Mouse (Mus musculus): ENCODE results near the gene Cend1. TPM values are rescaled to one million over a fixed set of nuclear protein-coding genes. Genes with fewer than 3 reads are reported as not detected.

Gene Cend1
- polyA plus RNA-seq, 1 experiment, result not detected

- no peak for TF ChIP-seq GATA1 (IDR thresholded peaks at IDR 0.05; ENCODE audit: low read length)
Measured at GRCm38 (mm10) chr7:141429840-141430584, 721 bp upstream of the Cend1 start.

GRCm38 (mm10) chr7:141428701-141429100 lies 590 bp downstream of the Cend1 start:
- TF ChIP-seq GATA1 (IDR thresholded peaks at IDR 0.05; ENCODE audit: low read length), result no peak

- TF ChIP-seq GATA1 (IDR thresholded peaks at IDR 0.05; ENCODE audit: low read length), result no peak
Measured at GRCm38 (mm10) chr7:141426948-141427730, 2.2 kb downstream of the Cend1 start.

GRCm38 (mm10) chr7:141423811-141424210 lies 5.5 kb downstream of the Cend1 start:
- TF ChIP-seq GATA1 (IDR thresholded peaks at IDR 0.05; ENCODE audit: low read length), result no peak

- no peak for TF ChIP-seq GATA1 (IDR thresholded peaks at IDR 0.05; ENCODE audit: low read length)
Measured at GRCm38 (mm10) chr7:141420030-141420702, 9.1 kb downstream of the Cend1 start.

- TF ChIP-seq GATA1 (IDR thresholded peaks at IDR 0.05; ENCODE audit: low read length), result no peak
Measured at GRCm38 (mm10) chr7:141418970-141419369, 10.3 kb downstream of the Cend1 start.

GRCm38 (mm10) chr7:141417731-141418681 lies 11.3 kb downstream of the Cend1 start:
- TF ChIP-seq GATA1 (IDR thresholded peaks at IDR 0.05; ENCODE audit: low read length), result no peak

- TF ChIP-seq GATA1 (IDR thresholded peaks at IDR 0.05; ENCODE audit: low read length), result no peak
Measured at GRCm38 (mm10) chr7:141416144-141416841, 13.0 kb downstream of the Cend1 start.

DNA sequence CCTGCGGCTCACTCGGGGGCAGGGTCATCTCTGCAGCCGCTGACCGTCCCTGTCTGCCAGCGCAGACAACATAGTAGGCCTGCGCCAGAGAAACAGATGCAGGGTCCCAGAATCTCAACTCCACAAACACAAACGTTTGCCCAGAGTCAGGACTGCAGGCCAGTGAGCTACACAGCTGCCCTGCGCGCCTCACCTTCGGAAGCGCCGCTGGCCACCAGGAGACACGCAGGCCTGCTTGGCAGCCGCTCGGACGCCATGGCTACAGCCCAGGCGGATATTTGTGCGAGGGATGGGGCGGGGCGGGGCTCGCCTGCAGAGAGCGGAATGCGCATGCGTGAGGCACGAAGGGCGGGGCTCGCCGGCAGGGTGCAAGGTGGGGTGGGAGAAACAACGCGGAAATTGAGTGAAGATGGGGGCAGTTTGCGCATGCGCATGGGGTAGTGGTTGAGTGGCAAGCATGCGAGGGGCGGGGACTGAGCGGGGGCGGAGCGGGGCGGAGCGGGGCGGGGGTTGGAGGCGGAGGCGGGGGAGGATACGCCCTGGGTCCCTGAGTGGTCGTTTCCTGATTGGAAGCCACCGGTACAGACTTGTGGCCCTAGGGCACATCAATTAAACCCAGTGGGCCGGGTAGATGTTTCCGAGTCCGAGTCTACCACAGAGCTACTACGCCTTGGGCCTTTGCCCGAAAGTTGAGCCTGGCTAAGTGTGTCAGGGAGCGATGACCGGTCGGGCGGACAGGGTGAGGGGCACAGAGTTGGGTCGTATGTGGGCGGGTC lies 15.3 kb downstream of the Cend1 start, which contains the start of gene Gatd1:
TSS of gene Gatd1 (minus strand) at position 328 of the 776 bp plus-strand sequence.
- TF ChIP-seq GATA1 (IDR thresholded peaks at IDR 0.05; ENCODE audit: low read length), result no peak

- TF ChIP-seq GATA1 (IDR thresholded peaks at IDR 0.05; ENCODE audit: low read length), result no peak
Measured at GRCm38 (mm10) chr7:141413331-141413730, 16.0 kb downstream of the Cend1 start.

DNA sequence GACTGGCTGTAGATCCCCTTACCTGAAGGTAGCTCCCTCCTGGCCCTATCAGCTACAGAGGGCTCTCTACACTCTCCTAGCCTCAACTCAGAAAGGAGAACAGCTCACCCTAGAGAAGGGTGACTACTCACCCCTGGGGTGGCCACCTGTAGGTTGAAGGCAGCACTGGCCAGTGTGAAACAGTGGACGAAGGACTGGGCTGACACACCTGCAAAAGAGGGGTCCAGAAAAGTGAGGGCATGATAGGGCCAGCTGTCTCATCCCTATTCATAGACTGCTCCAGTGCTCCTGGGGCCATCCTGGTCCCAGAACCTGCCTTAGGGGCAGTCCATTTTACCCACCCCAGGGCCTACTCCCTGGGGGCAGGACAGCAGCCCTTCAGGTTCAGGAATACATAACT lies 17.6 kb downstream of the Cend1 start:
- TF ChIP-seq GATA1 (IDR thresholded peaks at IDR 0.05; ENCODE audit: low read length), result no peak

GRCm38 (mm10) chr7:141410631-141411030 lies 18.7 kb downstream of the Cend1 start:
- no peak for TF ChIP-seq GATA1 (IDR thresholded peaks at IDR 0.05; ENCODE audit: low read length)

- no peak for TF ChIP-seq GATA1 (IDR thresholded peaks at IDR 0.05; ENCODE audit: low read length)
Measured at GRCm38 (mm10) chr7:141408833-141409232, 20.5 kb downstream of the Cend1 start.

GRCm38 (mm10) chr7:141405466-141405865 lies 23.8 kb downstream of the Cend1 start:
- TF ChIP-seq GATA1 (IDR thresholded peaks at IDR 0.05; ENCODE audit: low read length), result no peak
